Mouse (Mus musculus): Measurements from ENCODE around the gene Mrgpra6. TPM values are rescaled to one million over a fixed set of nuclear protein-coding genes. Genes with fewer than 3 reads are reported as not detected.

The Mrgpra6 gene
- total and polyA plus RNA-seq, 2 experiments = not detected

DNA sequence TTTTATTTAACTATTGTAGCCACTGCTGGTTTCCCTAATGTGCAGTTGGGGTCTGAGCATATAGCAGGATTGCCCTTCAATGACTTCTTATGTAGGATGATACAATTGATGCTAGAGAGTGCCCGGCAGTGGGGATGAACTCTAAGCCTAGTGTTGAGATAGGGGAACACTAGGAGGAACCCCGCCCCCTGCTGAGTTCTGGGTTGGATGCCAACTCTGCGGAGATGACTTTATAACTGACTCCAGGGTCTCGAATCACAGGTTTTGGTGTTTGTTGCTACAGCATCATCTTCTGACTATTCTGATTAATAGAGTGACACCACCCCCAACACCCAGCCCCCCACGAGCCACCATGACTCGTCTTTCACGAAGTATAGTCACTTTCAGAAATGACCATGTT is 56.4 kb downstream of the Mrgpra6 start:
- DNase-seq (ENCODE audit: extremely low read depth, low read depth, low spot score) = no peak
- H3K4me3 ChIP-seq (ENCODE audit: insufficient read depth, low read depth, low read length) = no peak overlapping the region
- H3K27ac ChIP-seq (replicated peaks; ENCODE audit: insufficient read depth, low read depth, low read length) = no peak overlapping the region
- H3K4me1 ChIP-seq (ENCODE audit: control insufficient read depth, insufficient read depth, low read length) = no peaks in the 10 kb centered on the region
- no peak for TF ChIP-seq CTCF (IDR thresholded peaks at IDR 0.05; ENCODE audit: low read depth, low read length)
- no peak for TF ChIP-seq POLR2A (IDR thresholded peaks at IDR 0.05; ENCODE audit: extremely low read depth, insufficient read depth, low read length)
- no peaks in the 10 kb centered on the region for H3K79me2 ChIP-seq (ENCODE audit: control insufficient read depth, insufficient read depth, low read length)
- no peak overlapping the region for H3K9ac ChIP-seq (ENCODE audit: low read depth, low read length)
- no peaks in the 10 kb centered on the region for H3K27me3 ChIP-seq (ENCODE audit: control insufficient read depth, insufficient read depth, low read length)
- H3K36me3 ChIP-seq (ENCODE audit: control insufficient read depth, insufficient read depth, low read length) = no peaks in the 10 kb centered on the region
- 83% methylated on average over 7 of the region's 7 CpGs for WGBS

DNA sequence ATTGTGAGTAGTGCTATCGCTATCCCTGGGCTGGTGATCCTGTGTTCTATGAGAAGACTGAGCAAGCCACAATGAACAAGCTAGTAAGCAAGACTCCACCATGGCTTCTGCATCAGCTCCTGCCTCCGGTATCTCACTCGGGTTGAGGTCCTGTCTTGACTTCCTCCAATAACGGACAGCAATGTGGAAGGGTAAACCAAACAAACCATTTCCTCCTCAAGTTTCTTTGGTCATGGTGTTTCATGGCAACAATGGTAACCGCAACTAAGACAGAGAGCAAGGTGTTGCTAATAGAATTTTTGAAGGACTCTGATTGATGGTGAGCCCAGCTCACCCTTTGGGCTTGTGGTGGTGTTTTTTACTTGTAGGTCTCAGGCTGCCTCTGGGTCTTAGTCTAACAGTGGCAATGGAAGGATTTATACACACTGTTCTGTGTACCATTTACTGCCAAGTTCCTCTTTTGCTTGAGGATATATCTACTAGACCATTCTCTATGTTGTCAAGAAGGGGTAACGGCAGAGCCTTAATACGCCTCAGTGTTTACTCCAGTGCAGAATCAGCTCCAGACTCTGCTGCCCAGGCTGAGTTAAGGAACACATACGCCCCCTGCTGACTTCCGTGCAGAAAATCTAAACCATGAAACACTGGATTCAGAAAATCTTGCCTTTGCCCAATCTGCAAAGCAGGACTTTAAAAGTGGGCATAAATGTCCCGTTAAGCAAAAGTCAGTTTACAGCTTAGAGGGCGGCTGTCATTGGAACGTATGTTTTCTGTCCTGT is 58.5 kb downstream of the Mrgpra6 start:
- WGBS = 53% methylated on average over 12 of the region's 12 CpGs
- Histone ChIP-seq H3K36me3 (ENCODE audit: control insufficient read depth, insufficient read depth, low read length) (no peaks in the 10 kb centered on the region), H3K4me3 (ENCODE audit: insufficient read depth, low read depth, low read length) (no peak overlapping the region), H3K9ac (ENCODE audit: low read depth, low read length) (no peak overlapping the region), H3K4me1 (ENCODE audit: control insufficient read depth, insufficient read depth, low read length) (no peaks in the 10 kb centered on the region), H3K79me2 (ENCODE audit: control insufficient read depth, insufficient read depth, low read length) (no peaks in the 10 kb centered on the region), H3K27ac (replicated peaks; ENCODE audit: insufficient read depth, low read depth, low read length) (no peak overlapping the region), H3K27me3 (ENCODE audit: control insufficient read depth, insufficient read depth, low read length) (no peaks in the 10 kb centered on the region)
- TF ChIP-seq CTCF (IDR thresholded peaks at IDR 0.05; ENCODE audit: low read depth, low read length) = peak; percentile 21; the same call in 1 of the 2 replicates
- TF ChIP-seq POLR2A (IDR thresholded peaks at IDR 0.05; ENCODE audit: extremely low read depth, insufficient read depth, low read length) = no peak
- peak; percentile 2 for DNase-seq (ENCODE audit: extremely low read depth, low read depth, low spot score)

- H3K9ac ChIP-seq (ENCODE audit: low read depth, low read length) = no peak overlapping the region
- TF ChIP-seq CTCF (IDR thresholded peaks at IDR 0.05; ENCODE audit: low read depth, low read length) (no peak), POLR2A (IDR thresholded peaks at IDR 0.05; ENCODE audit: extremely low read depth, insufficient read depth, low read length) (no peak)
- no peaks in the 10 kb centered on the region for H3K36me3 ChIP-seq (ENCODE audit: control insufficient read depth, insufficient read depth, low read length)
- 27% methylated on average over 6 of the region's 6 CpGs for whole genome bisulfite sequencing
- H3K27ac ChIP-seq (replicated peaks; ENCODE audit: insufficient read depth, low read depth, low read length) = no peak overlapping the region
- H3K4me3 ChIP-seq (ENCODE audit: insufficient read depth, low read depth, low read length) = no peak overlapping the region
- DNase-seq (ENCODE audit: extremely low read depth, low read depth, low spot score) = no peak
- no peaks in the 10 kb centered on the region for H3K79me2 ChIP-seq (ENCODE audit: control insufficient read depth, insufficient read depth, low read length)
- H3K4me1 ChIP-seq (ENCODE audit: control insufficient read depth, insufficient read depth, low read length) = no peaks in the 10 kb centered on the region
- no peaks in the 10 kb centered on the region for H3K27me3 ChIP-seq (ENCODE audit: control insufficient read depth, insufficient read depth, low read length)
Observed at GRCm38 (mm10) chr7:47144299-47144698, 60.4 kb downstream of the Mrgpra6 start.

- Histone ChIP-seq H3K36me3 (ENCODE audit: control insufficient read depth, insufficient read depth, low read length) (no peaks in the 10 kb centered on the region), H3K27ac (replicated peaks; ENCODE audit: insufficient read depth, low read depth, low read length) (no peak overlapping the region), H3K4me1 (ENCODE audit: control insufficient read depth, insufficient read depth, low read length) (no peaks in the 10 kb centered on the region), H3K27me3 (ENCODE audit: control insufficient read depth, insufficient read depth, low read length) (no peaks in the 10 kb centered on the region), H3K4me3 (ENCODE audit: insufficient read depth, low read depth, low read length) (no peak overlapping the region), H3K79me2 (ENCODE audit: control insufficient read depth, insufficient read depth, low read length) (no peaks in the 10 kb centered on the region), H3K9ac (ENCODE audit: low read depth, low read length) (no peak overlapping the region)
- no peak for DNase-seq (ENCODE audit: extremely low read depth, low read depth, low spot score)
- 73% methylated on average over 8 of the region's 8 CpGs for WGBS
- no peak for TF ChIP-seq POLR2A (IDR thresholded peaks at IDR 0.05; ENCODE audit: extremely low read depth, insufficient read depth, low read length)
- TF ChIP-seq CTCF (IDR thresholded peaks at IDR 0.05; ENCODE audit: low read depth, low read length) = no peak
Observed at GRCm38 (mm10) chr7:47139823-47140325, 64.8 kb downstream of the Mrgpra6 start.

Other genes with a start within 250 kb of the Mrgpra6 start
- gene Uevld, start 246.4 kb downstream of the Mrgpra6 start, total RNA-seq (2014; rRNA removed) = 9.8 and 10.2 TPM in 2 replicates
- gene Uevld, start 246.4 kb downstream of the Mrgpra6 start, polyA plus RNA-seq (2012; rRNA removed) = 2.7 and 3.0 TPM in 2 replicates
- not detected in 2 replicates for gene Gm9999, start 221.3 kb downstream of the Mrgpra6 start, total RNA-seq (2014; rRNA removed)
- gene Gm9999, start 221.3 kb downstream of the Mrgpra6 start, polyA plus RNA-seq (2012; rRNA removed) = not detected in 2 replicates
- 7.5 and 7.6 TPM in 2 replicates for gene Spty2d1, start 196.5 kb downstream of the Mrgpra6 start, total RNA-seq (2014; rRNA removed)
- 2.9 and 3.2 TPM in 2 replicates for gene Spty2d1, start 196.5 kb downstream of the Mrgpra6 start, polyA plus RNA-seq (2012; rRNA removed)
- gene Tmem86a, start 154.3 kb downstream of the Mrgpra6 start, total RNA-seq (2014; rRNA removed) = 5.7 and 7.0 TPM in 2 replicates
- gene Tmem86a, start 154.3 kb downstream of the Mrgpra6 start, polyA plus RNA-seq (2012; rRNA removed) = 9.1 and 16.1 TPM in 2 replicates
- gene Ptpn5, start 71.2 kb downstream of the Mrgpra6 start, total RNA-seq (2014; rRNA removed) = not detected in 2 replicates
- gene Ptpn5, start 71.2 kb downstream of the Mrgpra6 start, polyA plus RNA-seq (2012; rRNA removed) = 0.02 TPM in 1 of 2 replicates, not detected in the other
- not detected in 2 replicates for gene Mrgpra9, start 47.9 kb upstream of the Mrgpra6 start, total RNA-seq (2014; rRNA removed)
- not detected in 2 replicates for gene Mrgpra9, start 47.9 kb upstream of the Mrgpra6 start, polyA plus RNA-seq (2012; rRNA removed)
- gene Mrgpra1, start 149.3 kb upstream of the Mrgpra6 start, total RNA-seq (2014; rRNA removed) = not detected in 2 replicates
- not detected in 2 replicates for gene Mrgpra1, start 149.3 kb upstream of the Mrgpra6 start, polyA plus RNA-seq (2012; rRNA removed)
- gene Mrgpra2a, start 247.2 kb upstream of the Mrgpra6 start, total RNA-seq (2014; rRNA removed) = not detected in 2 replicates
- gene Mrgpra2a, start 247.2 kb upstream of the Mrgpra6 start, polyA plus RNA-seq (2012; rRNA removed) = not detected in 2 replicates